In the genomic region with DNA sequence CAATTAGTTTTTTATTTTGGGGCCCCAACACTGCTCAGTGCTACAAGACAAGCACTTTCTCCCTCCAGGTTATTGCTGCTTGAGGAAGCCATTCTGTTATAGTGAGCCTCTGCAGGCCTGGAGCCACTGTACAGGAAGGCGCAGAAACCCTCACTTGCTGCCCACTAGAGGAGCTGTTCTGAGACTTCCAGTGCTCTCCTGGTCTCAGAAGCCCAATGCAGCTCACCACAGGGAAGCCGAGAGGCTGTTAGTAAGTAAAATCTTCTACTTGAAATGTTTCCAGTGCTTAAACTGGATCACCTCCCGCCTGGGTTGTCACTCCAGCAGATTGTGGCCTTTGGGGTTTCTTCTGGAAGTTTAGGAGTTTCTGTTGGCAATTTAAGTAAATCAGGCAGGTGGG, we compare ENCODE assay signal across 8 mouse cellular contexts.
A peak's percentile ranks its signal among the peaks of the same experiment; 100 is the strongest.
DNase-seq lines count a peak whose midpoint lies in the region; ATAC-seq and TF ChIP-seq lines count a peak whose summit lies in the region.

No protein-coding gene starts in this region.

- no peak for DNase-seq in gastrocnemius, adult 2 months
- DNase-seq in gastrocnemius, postnatal 14 days = no peak
- peak; percentile 60 for DNase-seq in lung, embryonic 14.5 days
- no peak for DNase-seq in lung, postnatal 25 days (ENCODE audit: low spot score)
- no peak for DNase-seq in right cerebral cortex, postnatal 36 days (ENCODE audit: low spot score in 2 of 2)
- DNase-seq in spleen, postnatal 36 days (ENCODE audit: low spot score in 2 of 2) = no peak

- no peaks in the 10 kb centered on the region for H3K27me3 ChIP-seq in lung, embryonic 14.5 days (ENCODE audit: insufficient read depth, low read length)
- H3K27me3 ChIP-seq in midbrain, embryonic 13.5 days = no peaks in the 10 kb centered on the region

- no peak overlapping the region for H3K27ac ChIP-seq in gastrocnemius, adult 2 months
- H3K27ac ChIP-seq in lung, embryonic 14.5 days (ENCODE audit: low read depth) = no peak overlapping the region
- no peak overlapping the region for H3K27ac ChIP-seq in embryonic fibroblast, embryonic 13.5 days (ENCODE audit: insufficient read depth, low read length)
- no peak overlapping the region for H3K27ac ChIP-seq in midbrain, embryonic 13.5 days

- WGBS in lung, embryonic 14.5 days = 58% methylated on average over 3 of the region's 3 CpGs
- WGBS in midbrain, embryonic 13.5 days = 56% methylated on average over 3 of the region's 3 CpGs

- H3K9ac ChIP-seq in lung, embryonic 14.5 days = no peak overlapping the region
- no peak overlapping the region for H3K9ac ChIP-seq in midbrain, embryonic 13.5 days (replicated peaks)

- no peak for TF ChIP-seq POLR2A in embryonic fibroblast, embryonic 13.5 days (IDR thresholded peaks at IDR 0.05; ENCODE audit: low read depth, low read length)

- ATAC-seq in lung, embryonic 14.5 days (ENCODE audit: insufficient read depth) = no peak
- peak; percentile 63; the same call in 1 of the 2 replicates for ATAC-seq in midbrain, embryonic 13.5 days

- 0 out of 2 replicates have a peak, but pooled peaks cover 5% of the 10 kb centered on the region for H3K4me1 ChIP-seq in lung, embryonic 14.5 days (ENCODE audit: insufficient read depth)
- H3K4me1 ChIP-seq in embryonic fibroblast, embryonic 13.5 days (ENCODE audit: control insufficient read depth, insufficient read depth, low read length) = peaks cover 2% of the 10 kb centered on the region; the same call in 1 of the 2 replicates
- 0 out of 2 replicates have a peak, but pooled peaks cover 5% of the 10 kb centered on the region for H3K4me1 ChIP-seq in midbrain, embryonic 13.5 days (replicated peaks)

- H3K36me3 ChIP-seq in lung, embryonic 14.5 days (ENCODE audit: insufficient read depth) = no peaks in the 10 kb centered on the region
- H3K36me3 ChIP-seq in midbrain, embryonic 13.5 days = no peaks in the 10 kb centered on the region

- no peaks in the 10 kb centered on the region for H3K9me3 ChIP-seq in lung, embryonic 14.5 days (ENCODE audit: low read depth, low read length)
- no peaks in the 10 kb centered on the region for H3K9me3 ChIP-seq in midbrain, embryonic 13.5 days

- H3K4me3 ChIP-seq in gastrocnemius, adult 2 months = no peak overlapping the region
- no peak overlapping the region for H3K4me3 ChIP-seq in lung, embryonic 14.5 days (ENCODE audit: low read depth, low read length)
- H3K4me3 ChIP-seq in embryonic fibroblast, embryonic 13.5 days (ENCODE audit: insufficient read depth, low read length) = no peak overlapping the region
- no peak overlapping the region for H3K4me3 ChIP-seq in midbrain, embryonic 13.5 days (replicated peaks)

- peak; percentile 49 for TF ChIP-seq CTCF in gastrocnemius, adult 2 months (IDR thresholded peaks at IDR 0.05)
- peak; percentile 58 for TF ChIP-seq CTCF in lung, embryonic 14.5 days (IDR thresholded peaks at IDR 0.05; ENCODE audit: low read depth)
- peak; percentile 25; the same call in 1 of the 2 replicates for TF ChIP-seq CTCF in embryonic fibroblast, embryonic 13.5 days (IDR thresholded peaks at IDR 0.05; ENCODE audit: borderline replicate concordance, insufficient read depth, low read length)

- H3K4me2 ChIP-seq in lung, embryonic 14.5 days = no peak overlapping the region
- no peak overlapping the region for H3K4me2 ChIP-seq in midbrain, embryonic 13.5 days (replicated peaks)

- intact Hi-C loops in gastrocnemius, adult 2 months (cut with DNase I) = no loop called here
- intact Hi-C loops in gastrocnemius, postnatal 14 days (cut with DNase I; ENCODE audit: low total_unique reads) = no loop called here
